Mouse (Mus musculus): Measurements from ENCODE around the gene Phox2a. TPM values are rescaled to one million over a fixed set of nuclear protein-coding genes. Genes with fewer than 3 reads are reported as not detected.

Gene Phox2a
- polyA plus RNA-seq (2017; shearing (Covaris generic)), result not detected

DNA sequence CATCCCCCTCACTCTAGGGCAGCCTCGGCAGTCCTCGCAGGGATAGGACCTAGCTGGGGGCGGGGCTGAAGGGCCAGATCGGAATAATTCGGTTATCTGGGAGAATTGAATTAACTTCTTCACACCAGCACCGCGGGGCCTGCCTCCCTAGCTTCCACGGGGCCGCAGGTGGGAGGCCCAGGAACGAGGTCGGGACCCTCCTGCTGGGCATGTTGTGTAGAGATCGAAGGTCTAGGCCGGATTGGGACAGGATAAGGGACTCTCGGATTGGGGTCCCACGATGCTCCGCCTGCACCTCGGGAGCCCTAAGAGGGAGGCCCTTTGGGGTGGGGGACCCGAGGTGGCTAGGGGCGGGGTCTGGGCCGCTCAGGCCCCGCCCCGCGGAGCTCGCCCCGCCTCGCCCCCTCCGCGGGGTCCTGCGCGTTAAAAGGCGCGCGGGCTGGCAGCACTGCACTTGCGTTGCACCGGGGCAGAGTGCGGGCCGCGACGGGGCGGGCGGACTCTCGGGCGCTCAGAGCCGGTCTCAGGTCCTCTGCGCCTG lies at the start of gene Phox2a:
TSS of gene Phox2a (plus strand) at position 453 of the 541 bp plus-strand sequence.

DNA sequence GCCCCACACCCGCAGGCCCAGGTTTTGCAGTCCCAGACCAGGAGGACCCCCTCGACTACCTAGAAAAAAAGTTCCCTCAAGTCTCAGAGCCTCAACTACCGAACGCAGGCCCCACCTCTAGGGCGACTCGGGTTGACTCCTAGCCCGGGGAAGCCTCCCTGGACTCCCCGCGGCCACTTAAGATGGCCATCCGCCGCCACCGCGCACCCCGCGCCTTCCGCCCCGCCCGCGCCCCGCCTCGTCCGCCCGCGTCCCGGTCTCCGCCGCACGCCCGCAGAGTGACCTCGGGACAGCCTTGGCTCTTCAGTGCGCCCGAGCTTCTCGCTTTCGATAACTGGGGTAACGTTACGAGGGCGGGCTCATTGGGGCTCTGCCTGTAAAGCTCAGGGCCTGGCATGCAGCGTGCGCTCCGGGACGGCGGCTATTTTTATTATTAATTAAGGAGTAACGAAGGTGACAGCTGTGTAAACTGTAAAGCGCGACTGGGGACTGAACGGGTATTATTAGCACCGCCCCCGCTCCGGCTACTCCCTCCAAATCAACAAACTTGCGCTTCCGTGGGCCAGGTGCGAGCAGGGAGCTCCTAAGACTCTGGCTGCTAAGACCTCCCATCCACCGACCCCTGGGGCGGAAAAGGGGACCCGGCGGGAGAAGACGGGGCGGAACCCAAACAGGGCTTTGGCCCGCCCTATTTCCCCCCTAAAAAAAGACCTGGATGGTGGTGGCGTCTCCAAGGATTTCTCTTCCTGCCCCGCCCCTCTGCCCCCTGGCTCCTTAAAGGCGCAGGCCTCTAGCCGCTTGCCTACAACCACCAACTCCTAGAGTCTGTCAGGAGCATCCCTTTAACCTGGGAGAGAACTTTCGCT lies 19.7 kb downstream of the Phox2a start, which contains the start of gene Inppl1:
TSS of gene Inppl1 (minus strand) at position 624 of the 866 bp plus-strand sequence.

DNA sequence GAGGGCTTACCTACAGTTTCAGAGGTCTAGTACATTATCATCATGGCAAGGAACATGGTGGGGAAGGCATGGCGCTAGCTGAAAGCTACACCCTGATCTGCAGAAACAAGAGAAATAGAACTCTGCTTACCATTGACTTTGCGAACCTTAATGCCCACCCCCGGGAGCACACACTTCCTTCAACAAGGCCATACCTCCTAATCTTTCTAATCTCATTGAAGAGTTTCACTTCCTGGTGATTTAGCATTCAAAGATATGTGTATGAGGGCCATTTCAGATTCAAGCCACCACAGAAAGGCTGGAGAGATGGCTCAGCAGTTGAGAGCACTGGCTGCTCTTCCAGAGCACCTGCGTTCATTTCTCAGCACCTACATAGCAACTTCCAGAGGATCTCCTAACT lies 39.0 kb downstream of the Phox2a start, which contains the start of gene Folr2:
TSS of gene Folr2 (minus strand) at position 101 of the 400 bp plus-strand sequence.

DNA sequence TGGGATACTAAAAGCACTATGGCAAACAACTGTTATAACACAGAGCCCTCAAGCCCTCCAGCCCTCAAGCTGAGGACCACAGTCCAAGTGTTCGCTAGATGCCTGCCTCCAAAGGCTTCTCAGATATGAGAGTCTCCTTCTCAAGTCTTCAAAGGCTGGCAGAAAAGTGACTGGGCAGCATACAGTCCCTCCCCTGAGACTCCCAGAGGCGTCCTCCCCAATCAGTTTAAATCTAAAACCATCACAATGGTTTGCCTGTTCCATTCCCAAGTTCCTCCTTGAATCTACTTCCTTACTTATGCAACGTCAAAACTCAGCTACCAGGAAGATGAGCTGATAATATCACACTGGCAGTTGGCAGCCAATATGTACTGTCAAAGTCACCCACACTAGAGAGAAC lies 45.3 kb downstream of the Phox2a start, which contains the start of gene Anapc15:
TSS of gene Anapc15 (plus strand) at position 301 of the 400 bp plus-strand sequence.

DNA sequence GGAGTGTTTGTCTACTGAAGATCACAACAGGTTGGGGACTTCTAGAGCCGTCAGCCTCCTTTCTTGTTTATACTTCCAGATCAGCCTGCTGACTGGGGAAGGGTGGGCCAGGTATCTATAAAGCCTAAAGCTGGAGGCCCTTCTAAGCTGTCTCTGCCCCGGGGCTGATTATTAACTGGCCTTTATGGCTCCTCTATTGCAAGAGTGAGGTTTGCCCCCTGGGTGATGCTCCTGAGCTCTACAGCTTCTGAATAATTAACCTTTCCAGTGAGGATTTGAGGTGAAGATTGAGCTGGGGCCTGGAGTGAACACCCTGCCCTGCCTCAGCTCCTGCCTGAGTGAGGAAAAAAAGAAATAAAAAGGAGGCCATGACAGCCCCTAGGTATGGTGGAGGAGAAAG lies 52.5 kb downstream of the Phox2a start, which contains the start of gene Folr1:
TSS of gene Folr1 (minus strand) at position 160 of the 400 bp plus-strand sequence.

Other genes with a start within 250 kb of the Phox2a start
- 18.0 TPM for gene Art2b, start 232.7 kb upstream of the Phox2a start, polyA plus RNA-seq (2017; shearing (Covaris generic))
- 31.2 TPM for gene Clpb, start 154.7 kb upstream of the Phox2a start, polyA plus RNA-seq (2017; shearing (Covaris generic))
- gene Inppl1, start 19.9 kb downstream of the Phox2a start, polyA plus RNA-seq (2017; shearing (Covaris generic)), result 0.66 TPM
- not detected for gene Folr2, start 38.9 kb downstream of the Phox2a start, polyA plus RNA-seq (2017; shearing (Covaris generic))
- 46.6 TPM for gene Anapc15, start 45.4 kb downstream of the Phox2a start, polyA plus RNA-seq (2017; shearing (Covaris generic))
- not detected for gene Folr1, start 52.5 kb downstream of the Phox2a start, polyA plus RNA-seq (2017; shearing (Covaris generic))
- gene Lamtor1, start 87.6 kb downstream of the Phox2a start, polyA plus RNA-seq (2017; shearing (Covaris generic)), result 92.3 TPM
- gene Tomt, start 88.0 kb downstream of the Phox2a start, polyA plus RNA-seq (2017; shearing (Covaris generic)), result 1.6 TPM
- gene Lrrc51, start 115.6 kb downstream of the Phox2a start, polyA plus RNA-seq (2017; shearing (Covaris generic)), result 1.1 TPM
- 197 TPM for gene Numa1, start 115.8 kb downstream of the Phox2a start, polyA plus RNA-seq (2017; shearing (Covaris generic))
- 2.8 TPM for gene Il18bp, start 200.4 kb downstream of the Phox2a start, polyA plus RNA-seq (2017; shearing (Covaris generic))
- 23.8 TPM for gene Rnf121, start 247.2 kb downstream of the Phox2a start, polyA plus RNA-seq (2017; shearing (Covaris generic))
- gene Xndc1, start 247.2 kb downstream of the Phox2a start, polyA plus RNA-seq (2017; shearing (Covaris generic)), result 43.4 TPM
- 1.5 TPM for gene Xntrpc, start 247.4 kb downstream of the Phox2a start, polyA plus RNA-seq (2017; shearing (Covaris generic))

Measured in naive thymus-derived CD4-positive, alpha-beta T cell, adult 5 months (primary cell).